Mouse (Mus musculus): ENCODE measurements at regions not wholly inside any gene's neighbourhood (a gene's known extent, or its start where the extent isn't known, plus 50 kb on each side); places are given as distances from the start of the nearest gene placed in this dataset.

DNA sequence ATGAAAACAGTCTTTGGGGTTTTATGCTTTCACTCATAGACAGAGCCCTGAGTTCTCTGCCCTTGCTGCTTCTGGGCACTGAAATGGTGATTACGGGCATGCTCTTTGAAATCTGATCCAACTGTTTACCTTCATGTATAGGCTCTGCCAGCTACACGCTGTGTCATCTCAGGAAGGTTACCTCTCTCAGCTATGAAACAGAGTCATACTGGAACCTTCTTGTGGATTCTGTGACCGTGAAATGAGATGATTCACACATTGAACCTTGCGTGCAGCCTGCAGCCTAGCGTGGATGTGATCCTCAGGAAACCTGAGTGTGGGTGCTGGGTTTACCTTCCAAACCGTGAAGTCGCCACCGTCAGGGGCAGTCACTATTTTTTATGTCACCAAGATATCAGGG, 189.7 kb upstream of the Spdye4c start:
- no peak for TF ChIP-seq POLR2A (IDR thresholded peaks at IDR 0.05; ENCODE audit: low read depth, low read length)
- no peak for TF ChIP-seq CTCF (conservative IDR thresholded peaks at IDR 0.05 in 1 of 2, IDR thresholded peaks at IDR 0.05 in 1 of 2; ENCODE audit: low read depth in 2 of 2, low read length in 2 of 2)
- no peak for TF ChIP-seq USF1 (IDR thresholded peaks at IDR 0.05; ENCODE audit: low read depth, low read length)
- TF ChIP-seq TBP (conservative IDR thresholded peaks at IDR 0.05; ENCODE audit: low read depth, low read length): no peak
- TF ChIP-seq HCFC1 (IDR thresholded peaks at IDR 0.05; ENCODE audit: low read depth, low read length): no peak

Data from CH12.LX (cell line).